Mouse (Mus musculus) MEL (cell line): ENCODE measurements around the gene Rad50. TPM values are rescaled to one million over a fixed set of nuclear protein-coding genes. Genes with fewer than 3 reads are reported as not detected.

Experiments used
- DNase-seq: peaks from one replicate; pipeline ENCODE4 v3.0.0; 2011; ENCODE audit warnings: low read depth, low spot score
- H3K27ac ChIP-seq: 2 replicates; pipeline ENCODE4 v1.5.1; 2012; ENCODE audit warnings: low read depth, mild to moderate bottlenecking, control low read depth, low read length, moderate library complexity; ENCODE audit not compliant: control insufficient read depth
- H3K27me3 ChIP-seq, 2 experiments: fragments of 150-350 bp in 1 of 2; sonication (generic) in 1 of 2; 2 replicates each; pipeline ENCODE4 v1.6.1; 2012; ENCODE audit warnings: low read length in 2 of 2, mild to moderate bottlenecking in 2 of 2, improper control_type of control experiment in 1 of 2, moderate library complexity in 1 of 2; ENCODE audit not compliant: insufficient read depth in 2 of 2, control insufficient read depth in 1 of 2
- H3K36me3 ChIP-seq, 2 experiments: 2 replicates each; pipeline ENCODE4 v1.6.1; 2012 to 2014; ENCODE audit warnings: low read length in 2 of 2, improper control_type of control experiment in 1 of 2, inconsistent platforms in 1 of 2, mild to moderate bottlenecking in 1 of 2; ENCODE audit not compliant: insufficient read depth in 2 of 2, control insufficient read depth in 1 of 2
- H3K4me1 ChIP-seq, 2 experiments: fragments of 150-350 bp in 1 of 2; sonication (generic) in 1 of 2; 2 replicates each; pipeline ENCODE4 v1.6.1; 2012; ENCODE audit warnings: low read length in 2 of 2, improper control_type of control experiment in 1 of 2, mild to moderate bottlenecking in 1 of 2; ENCODE audit not compliant: insufficient read depth in 2 of 2, control insufficient read depth in 1 of 2
- H3K4me3 ChIP-seq, 2 experiments: fragments of 150-350 bp in 1 of 2; sonication (generic) in 1 of 2; 2 replicates each; pipeline ENCODE4 v1.5.1; 2012; ENCODE audit warnings: low read depth in 2 of 2, low read length in 2 of 2, mild to moderate bottlenecking in 2 of 2, moderate library complexity in 2 of 2, control low read depth in 1 of 2, improper control_type of control experiment in 1 of 2; ENCODE audit not compliant: control insufficient read depth in 1 of 2, insufficient read depth in 1 of 2
- H3K79me2 ChIP-seq: 2 replicates; pipeline ENCODE4 v1.6.1; 2012; ENCODE audit warnings: mild to moderate bottlenecking, low read length, moderate library complexity; ENCODE audit not compliant: control insufficient read depth, poor library complexity, insufficient read depth
- H3K9ac ChIP-seq: 2 replicates; pipeline ENCODE4 v1.6.1; 2012; ENCODE audit warnings: low read depth, mild to moderate bottlenecking, control low read depth, low read length, moderate library complexity; ENCODE audit not compliant: control insufficient read depth, poor library complexity, severe bottlenecking
- H3K9me3 ChIP-seq: fragments of 150-350 bp; sonication (generic); replicated peaks from 2 replicates; pipeline ENCODE4 v1.6.1; 2012; ENCODE audit warnings: mild to moderate bottlenecking, low read length, improper control_type of control experiment, moderate library complexity; ENCODE audit not compliant: insufficient read depth
- BHLHE40 ChIP-seq: IDR thresholded peaks from 2 replicates; pipeline ENCODE4 v1.6.1; 2012; ENCODE audit warnings: low read depth, mild to moderate bottlenecking, inconsistent platforms, low read length, improper control_type of control experiment, borderline replicate concordance
- CHD1 ChIP-seq: IDR thresholded peaks from 2 replicates; pipeline ENCODE4 v1.6.1; 2012; ENCODE audit warnings: low read depth, mild to moderate bottlenecking, inconsistent platforms, low read length, improper control_type of control experiment
- CHD2 ChIP-seq: IDR thresholded peaks from 2 replicates; pipeline ENCODE4 v1.6.1; 2011; ENCODE audit warnings: low read length, improper control_type of control experiment
- ELF1 ChIP-seq: IDR thresholded peaks from 2 replicates; pipeline ENCODE4 v1.6.1; 2014; ENCODE audit warnings: low read depth, mild to moderate bottlenecking, inconsistent platforms, low read length, improper control_type of control experiment, moderate library complexity
- EP300 ChIP-seq, 2 experiments: IDR thresholded peaks; 2 replicates each; pipeline ENCODE4 v1.6.1; 2011; ENCODE audit warnings: improper control_type of control experiment in 2 of 2, low read length in 2 of 2, low read depth in 1 of 2, mild to moderate bottlenecking in 1 of 2
- ETS1 ChIP-seq: IDR thresholded peaks from 2 replicates; pipeline ENCODE4 v1.6.1; 2012; ENCODE audit warnings: low read depth, mild to moderate bottlenecking, inconsistent platforms, low read length, improper control_type of control experiment, moderate library complexity
- GATA1 ChIP-seq: IDR thresholded peaks from 2 replicates; pipeline ENCODE4 v1.6.1; 2011; ENCODE audit warnings: low read depth, low read length, improper control_type of control experiment
- HCFC1 ChIP-seq: IDR thresholded peaks from 2 replicates; pipeline ENCODE4 v1.6.1; 2012; ENCODE audit warnings: low read depth, mild to moderate bottlenecking, inconsistent platforms, low read length, improper control_type of control experiment, moderate library complexity
- JUND ChIP-seq: IDR thresholded peaks from 2 replicates; pipeline ENCODE4 v1.6.1; 2011; ENCODE audit warnings: low read depth, mild to moderate bottlenecking, improper control_type of control experiment, low read length
- MAFK ChIP-seq: IDR thresholded peaks from 2 replicates; pipeline ENCODE4 v1.6.1; 2011; ENCODE audit warnings: low read depth, mild to moderate bottlenecking, low read length, improper control_type of control experiment, borderline replicate concordance
- MAX ChIP-seq: IDR thresholded peaks from 2 replicates; pipeline ENCODE4 v1.6.1; 2011; ENCODE audit warnings: low read length, improper control_type of control experiment
- MAZ ChIP-seq: IDR thresholded peaks from 2 replicates; pipeline ENCODE4 v1.6.1; 2012; ENCODE audit warnings: low read depth, mild to moderate bottlenecking, inconsistent platforms, low read length, improper control_type of control experiment
- MYB ChIP-seq: IDR thresholded peaks from 2 replicates; pipeline ENCODE4 v1.6.1; 2011; ENCODE audit warnings: mild to moderate bottlenecking, low read depth, low read length, improper control_type of control experiment
- POLR2AphosphoS2 ChIP-seq: IDR thresholded peaks from 2 replicates; pipeline ENCODE4 v1.6.1; 2011; ENCODE audit warnings: low read length, improper control_type of control experiment
- POLR2AphosphoS5 ChIP-seq: IDR thresholded peaks from 2 replicates; pipeline ENCODE4 v1.6.1; 2012; ENCODE audit warnings: low read depth, borderline replicate concordance, mild to moderate bottlenecking, inconsistent platforms, low read length, moderate library complexity, mixed read lengths
- RAD21 ChIP-seq: IDR thresholded peaks from 2 replicates; pipeline ENCODE4 v1.6.1; 2011; ENCODE audit warnings: mild to moderate bottlenecking, low read depth, low read length, improper control_type of control experiment
- RCOR1 ChIP-seq: IDR thresholded peaks from 2 replicates; pipeline ENCODE4 v1.6.1; 2012; ENCODE audit warnings: low read depth, mild to moderate bottlenecking, inconsistent platforms, low read length, improper control_type of control experiment
- TAL1 ChIP-seq: IDR thresholded peaks from 2 replicates; pipeline ENCODE4 v1.6.1; 2012; ENCODE audit warnings: mild to moderate bottlenecking, inconsistent platforms, low read length, moderate library complexity, mixed read lengths
- TCF12 ChIP-seq: IDR thresholded peaks from 2 replicates; pipeline ENCODE4 v1.6.1; 2014; ENCODE audit warnings: low read depth, mild to moderate bottlenecking, inconsistent platforms, low read length, improper control_type of control experiment, moderate library complexity
- UBTF ChIP-seq: IDR thresholded peaks from 2 replicates; pipeline ENCODE4 v1.6.1; 2012; ENCODE audit warnings: low read depth, mild to moderate bottlenecking, inconsistent platforms, low read length, improper control_type of control experiment, moderate library complexity, borderline replicate concordance; ENCODE audit not compliant: insufficient read depth
- USF1 ChIP-seq: IDR thresholded peaks from 2 replicates; pipeline ENCODE4 v1.6.1; 2014; ENCODE audit warnings: low read depth, mild to moderate bottlenecking, inconsistent platforms, low read length, improper control_type of control experiment, moderate library complexity
- USF2 ChIP-seq, 2 experiments: IDR thresholded peaks; 2 replicates each; pipeline ENCODE4 v1.6.1; 2011 to 2012; ENCODE audit warnings: improper control_type of control experiment in 2 of 2, low read length in 2 of 2, borderline replicate concordance in 1 of 2, inconsistent platforms in 1 of 2, low read depth in 1 of 2, mild to moderate bottlenecking in 1 of 2; ENCODE audit not compliant: insufficient read depth in 1 of 2
- ZMIZ1 ChIP-seq: IDR thresholded peaks from 2 replicates; pipeline ENCODE4 v1.6.1; 2012; ENCODE audit warnings: low read depth, mild to moderate bottlenecking, inconsistent platforms, low read length, improper control_type of control experiment, moderate library complexity
- ZNF384 ChIP-seq: IDR thresholded peaks from 2 replicates; pipeline ENCODE4 v1.6.1; 2012; ENCODE audit warnings: low read depth, mild to moderate bottlenecking, inconsistent platforms, low read length, improper control_type of control experiment
- polyA plus RNA-seq, 2 experiments: library from polyadenylated mRNA; stranded (reverse) in 1 of 2; unstranded in 1 of 2; fragments of >175 nt in 1 of 2; fragments of >200 nt in 1 of 2; gene quantifications; 2 replicates each; pipeline versions ENCODE4 v1.2.1 to v1.2.4; 2012; ENCODE audit warnings: low replicate concordance in 2 of 2, low read depth in 1 of 2; ENCODE audit not compliant: insufficient read length in 2 of 2, insufficient read depth in 1 of 2, missing spikeins in 1 of 2
- total RNA-seq: library from RNA; depleted of rRNA; stranded (reverse); fragments of 300-350 nt; gene quantifications from 2 replicates; pipeline ENCODE4 v1.2.3, GENCODE M21; 2012

The Rad50 gene
- total and polyA plus RNA-seq, 3 experiments: 32.6 to 447 (median 44.6) TPM

DNA sequence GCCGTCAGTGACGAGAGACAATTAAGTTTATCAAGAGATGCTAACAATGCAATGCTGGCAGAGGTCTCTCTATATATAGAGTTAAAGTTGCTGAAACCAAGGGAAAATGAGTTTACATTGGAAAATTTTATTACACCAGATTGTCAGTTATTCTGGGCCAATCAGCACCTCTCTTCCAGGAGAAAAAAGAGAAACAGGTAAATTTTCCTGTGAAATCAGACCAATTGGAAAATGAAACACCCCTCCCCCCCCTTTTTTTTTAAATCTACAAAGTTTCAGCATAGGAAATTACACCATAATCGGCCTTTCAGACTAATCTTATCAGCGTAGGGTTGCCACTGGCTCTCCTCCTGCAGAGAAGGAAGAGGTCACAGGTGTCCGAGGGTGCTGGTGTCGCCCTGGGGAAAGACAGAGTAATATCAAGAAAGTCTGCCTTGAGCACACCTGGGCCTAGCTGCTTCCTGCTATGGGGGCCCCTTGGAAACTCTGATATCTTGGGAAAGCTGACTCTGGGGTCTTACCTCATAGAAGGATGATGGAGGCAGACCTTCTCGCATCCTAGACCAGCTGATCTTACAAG is 88.4 kb downstream of the Rad50 start, which contains the start of gene Il4 (continued):
- peak; percentile 52 to 77; a peak in 2 of 4 replicates for TF ChIP-seq EP300 (IDR thresholded peaks at IDR 0.05; ENCODE audit: low read depth in 1 of 2, low read length in 2 of 2)
- TF ChIP-seq UBTF: no peak

DNA sequence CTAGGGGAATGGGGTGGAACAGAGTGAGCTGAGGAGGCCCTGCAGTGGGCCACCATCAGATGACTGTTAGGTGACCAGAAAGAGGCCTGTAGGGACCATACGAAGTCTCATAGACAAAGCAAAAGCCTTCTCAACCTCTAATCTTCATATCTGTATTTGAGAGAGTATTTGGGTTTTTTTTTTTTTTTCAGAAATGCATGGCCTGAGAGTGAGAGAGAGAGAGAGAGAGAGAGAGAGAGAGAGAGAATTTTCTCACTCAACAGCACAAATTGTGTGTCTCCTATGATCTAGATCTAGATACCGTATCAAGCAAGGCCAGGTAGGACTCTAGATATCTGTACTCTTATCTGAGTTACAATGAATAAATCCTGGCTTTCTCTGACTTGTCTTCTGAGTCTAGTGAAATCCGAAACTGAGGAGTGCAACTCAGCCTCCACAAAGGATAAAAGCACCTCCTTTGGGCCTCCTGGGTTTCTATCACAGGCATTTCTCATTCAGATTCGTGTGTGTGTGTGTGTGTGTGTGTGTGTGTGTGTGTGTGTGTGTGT is 89.5 kb downstream of the Rad50 start:
- Histone ChIP-seq H3K27ac (peak overlapping the region; percentile 97), H3K9me3 (no peaks in the 10 kb centered on the region), H3K4me1 (peaks cover 48 to 62% of the 10 kb centered on the region in 2 experiments), H3K79me2 (peaks cover 22% of the 10 kb centered on the region), H3K27me3 (no peaks in the 10 kb centered on the region), H3K9ac (peak overlapping the region; percentile 54), H3K4me3 (peak overlapping the region; percentile 83 to 97), H3K36me3 (peaks cover 0 to 55% of the 10 kb centered on the region in 2 experiments; a peak in 2 of 4 replicates)
- TF ChIP-seq TCF12 (peak; percentile 61; the same call in 1 of the 2 replicates), ZNF384 (peak; percentile 88), CHD1 (no peak), RCOR1 (peak; percentile 70; the same call in 1 of the 2 replicates), HCFC1 (0 out of 2 replicates have a peak, but pooled peaks have one; percentile 7), EP300 (IDR thresholded peaks at IDR 0.05; ENCODE audit: low read depth in 1 of 2, low read length in 2 of 2) (peak; percentile 57 to 71; a peak in 3 of 4 replicates), GATA1 (peak; percentile 79), MAX (no peak), JUND (peak; percentile 85)
- DNase-seq: peak; percentile 61

DNA sequence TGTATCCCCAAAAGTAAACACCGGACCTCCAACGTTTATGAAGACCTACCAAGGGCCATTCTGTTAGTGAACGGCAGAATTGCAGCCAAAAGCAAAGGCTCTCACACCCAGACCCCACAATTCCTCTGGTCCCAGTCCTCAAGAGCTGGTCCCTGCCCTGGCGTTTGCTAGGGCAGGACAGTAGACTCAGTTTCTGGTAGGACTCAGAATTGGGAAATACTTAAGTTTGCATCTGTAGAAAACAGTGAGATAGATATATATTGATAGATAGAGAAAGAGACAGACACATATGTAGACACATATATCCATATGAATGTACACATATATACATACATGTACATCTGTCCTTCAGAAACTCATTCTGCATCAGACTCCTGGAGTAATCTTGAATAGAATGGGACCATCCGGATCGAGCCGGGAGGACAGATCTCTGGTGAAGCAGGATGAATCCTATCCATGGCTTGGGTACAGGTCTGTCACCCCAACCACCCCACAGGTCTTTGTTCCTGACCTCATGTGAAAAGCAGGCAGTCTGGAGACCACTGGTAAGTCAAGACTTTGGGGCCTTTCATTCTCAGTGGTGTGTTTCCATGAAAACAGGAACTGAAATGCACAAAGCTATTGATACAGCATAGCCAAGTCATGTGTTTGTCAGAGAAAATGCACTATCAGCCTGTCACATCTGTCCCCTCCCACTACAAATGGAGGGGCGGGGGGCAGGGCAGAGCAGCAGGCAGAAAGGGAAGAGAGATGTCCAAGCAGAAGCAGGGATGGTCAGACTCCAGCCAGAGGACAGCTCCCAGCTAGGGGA is 90.2 kb downstream of the Rad50 start:
- Histone ChIP-seq H3K9me3 (no peaks in the 10 kb centered on the region), H3K9ac (peak overlapping the region; percentile 88), H3K4me3 (peak overlapping the region; percentile 83 to 97), H3K36me3 (peaks cover 0 to 50% of the 10 kb centered on the region in 2 experiments; a peak in 3 of 4 replicates), H3K27ac (peak overlapping the region; percentile 97), H3K4me1 (peaks cover 42 to 55% of the 10 kb centered on the region in 2 experiments), H3K79me2 (peaks cover 22% of the 10 kb centered on the region), H3K27me3 (no peaks in the 10 kb centered on the region)
- DNase-seq: peak; percentile 93
- TF ChIP-seq EP300 (IDR thresholded peaks at IDR 0.05; ENCODE audit: low read depth in 1 of 2, low read length in 2 of 2): peak; percentile 87 to 90
- no peak for TF ChIP-seq USF2 (IDR thresholded peaks at IDR 0.05; ENCODE audit: borderline replicate concordance in 1 of 2, insufficient read depth in 1 of 2, low read depth in 1 of 2, low read length in 2 of 2)
- peak; percentile 72 for TF ChIP-seq HCFC1
- TF ChIP-seq MAFK: 0 out of 2 replicates have a peak, but pooled peaks have one; percentile 60
- TF ChIP-seq CHD2: peak; percentile 66
- TF ChIP-seq CHD1: peak; percentile 48; the same call in 1 of the 2 replicates
- peak; percentile 77 for TF ChIP-seq ELF1
- no peak for TF ChIP-seq MYB
- no peak for TF ChIP-seq RAD21
- peak; percentile 99 for TF ChIP-seq MAZ
- TF ChIP-seq POLR2AphosphoS5: peak; percentile 33; the same call in 1 of the 2 replicates
- peak; percentile 97 for TF ChIP-seq ZMIZ1
- peak; percentile 97 for TF ChIP-seq ETS1
- TF ChIP-seq POLR2AphosphoS2: peak; percentile 97
- TF ChIP-seq BHLHE40: peak; percentile 93
- peak; percentile 91 for TF ChIP-seq TCF12
- peak; percentile 70 for TF ChIP-seq TAL1
- no peak for TF ChIP-seq ZNF384
- TF ChIP-seq USF1: peak; percentile 85
